Mouse (Mus musculus): ENCODE data around the gene Pex6. TPM values are rescaled to one million over a fixed set of nuclear protein-coding genes. Genes with fewer than 3 reads are reported as not detected.

The Pex6 gene
- total RNA-seq, 2 experiments from 2014 or later = 64.1 to 70.7 TPM

GRCm38 (mm10) chr17:46699245-46699644 is 12.0 kb upstream of the Pex6 start:
- DNase-seq (ENCODE audit: low spot score in 2 of 2) = no peak

DNA sequence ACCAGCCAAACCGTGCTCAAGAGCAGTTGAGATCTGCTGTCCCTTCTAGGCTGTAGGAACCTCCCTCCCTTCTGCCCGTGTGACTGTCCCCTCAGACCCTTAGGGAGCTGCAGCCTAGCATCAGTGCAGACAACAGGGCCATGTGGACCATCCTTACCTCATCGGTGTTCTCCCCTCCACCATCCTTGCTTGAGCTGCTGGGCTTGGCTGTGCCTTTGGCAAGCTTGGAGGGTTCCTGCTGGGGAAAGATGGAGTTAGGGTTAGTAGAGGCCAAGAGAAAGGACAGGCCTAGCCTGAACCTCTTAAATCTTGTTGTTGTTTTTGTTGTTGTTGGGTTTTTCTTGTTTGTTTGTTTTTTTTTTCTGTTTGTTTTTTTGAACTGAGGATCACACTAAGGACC is 11.4 kb upstream of the Pex6 start:
- no peak for DNase-seq (ENCODE audit: low spot score in 2 of 2)

DNA sequence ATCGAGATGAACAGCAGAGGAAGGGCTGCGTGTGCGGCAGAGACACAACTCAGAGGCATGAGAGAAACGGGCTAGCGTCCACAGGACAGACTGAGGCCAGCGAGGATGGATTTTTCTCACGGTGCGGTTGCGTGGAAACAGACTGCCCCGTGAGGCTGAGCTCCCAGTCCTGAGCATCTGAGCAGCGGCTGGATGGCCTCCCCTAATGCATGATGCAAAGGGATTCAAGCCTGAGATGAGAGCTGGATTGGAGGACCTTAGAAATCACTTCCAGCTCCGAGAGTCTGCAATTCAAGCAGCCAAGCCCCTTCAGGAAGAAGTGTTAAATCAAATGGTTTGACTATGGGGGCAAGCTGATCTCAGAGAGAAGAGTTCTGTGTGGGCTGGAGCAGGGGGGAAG is 9.8 kb upstream of the Pex6 start:
- no peak for DNase-seq (ENCODE audit: low spot score in 2 of 2)

- no peak for DNase-seq (ENCODE audit: low spot score in 2 of 2)
These were observed 9.2 kb upstream of the Pex6 start for GRCm38 (mm10) chr17:46702100-46702499.

DNA sequence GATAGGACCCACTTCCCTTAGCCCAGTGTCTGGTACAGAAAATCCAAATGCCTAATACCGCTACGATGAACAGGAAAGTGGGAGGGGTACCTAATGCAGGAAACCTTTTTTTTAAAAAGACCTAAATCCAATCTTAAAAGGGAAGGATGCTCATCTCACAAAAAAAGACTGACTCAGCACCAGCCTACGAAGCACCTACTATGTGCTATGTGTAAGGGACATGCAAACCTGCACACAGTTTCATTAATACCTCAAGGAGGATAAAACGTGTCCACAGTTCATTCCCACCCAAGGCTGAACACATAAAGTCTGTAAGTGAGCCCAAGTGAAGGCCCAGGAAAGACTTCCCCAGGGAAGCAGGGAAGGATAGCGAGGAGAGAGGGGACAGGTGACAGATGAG is 8.8 kb upstream of the Pex6 start:
- no peak for DNase-seq (ENCODE audit: low spot score in 2 of 2)

- no peak for DNase-seq (ENCODE audit: low spot score in 2 of 2)
These were observed 7.0 kb upstream of the Pex6 start for GRCm38 (mm10) chr17:46703971-46704886.

- peak; percentile 90 for DNase-seq (ENCODE audit: low spot score in 2 of 2)
These were observed 6.1 kb upstream of the Pex6 start, which contains the start of gene Ppp2r5d for GRCm38 (mm10) chr17:46704887-46705835. Gene Ppp2r5d, minus strand, starts transcription at chr17:46705111.

DNA sequence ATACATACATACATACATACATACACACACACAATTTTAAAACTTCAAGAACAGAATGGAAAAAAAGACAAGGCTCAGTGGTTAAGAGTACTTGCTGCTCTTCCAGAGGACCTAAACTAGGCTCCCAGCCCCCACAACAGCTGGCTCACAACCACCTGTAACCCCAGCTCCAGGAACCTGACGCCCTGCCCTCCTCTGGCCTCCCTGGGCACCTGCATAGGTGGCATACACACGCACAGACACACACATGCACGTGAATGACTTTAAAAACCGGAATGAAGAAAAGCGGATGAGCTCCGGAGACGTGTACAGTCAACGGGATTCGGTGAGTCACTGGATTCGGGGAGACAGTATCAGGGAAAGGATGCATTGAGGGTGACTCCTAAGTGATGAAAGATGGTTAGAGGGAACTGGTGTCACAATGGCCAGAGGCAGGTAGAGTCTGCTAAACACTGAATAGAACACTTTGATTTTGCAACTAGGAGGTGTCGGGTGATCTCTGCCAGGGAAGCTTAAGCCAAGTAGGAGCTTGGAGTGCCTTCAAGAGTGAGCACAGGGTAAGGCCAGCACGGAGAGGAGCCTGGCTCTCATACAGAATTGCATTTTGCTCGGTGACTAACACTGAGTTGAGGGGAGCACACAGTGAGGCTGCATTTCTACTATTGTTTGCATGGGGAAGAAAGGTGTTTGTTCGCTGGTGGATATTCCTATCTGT is 4.7 kb upstream of the Pex6 start:
- DNase-seq (ENCODE audit: low spot score in 2 of 2) = no peak

DNA sequence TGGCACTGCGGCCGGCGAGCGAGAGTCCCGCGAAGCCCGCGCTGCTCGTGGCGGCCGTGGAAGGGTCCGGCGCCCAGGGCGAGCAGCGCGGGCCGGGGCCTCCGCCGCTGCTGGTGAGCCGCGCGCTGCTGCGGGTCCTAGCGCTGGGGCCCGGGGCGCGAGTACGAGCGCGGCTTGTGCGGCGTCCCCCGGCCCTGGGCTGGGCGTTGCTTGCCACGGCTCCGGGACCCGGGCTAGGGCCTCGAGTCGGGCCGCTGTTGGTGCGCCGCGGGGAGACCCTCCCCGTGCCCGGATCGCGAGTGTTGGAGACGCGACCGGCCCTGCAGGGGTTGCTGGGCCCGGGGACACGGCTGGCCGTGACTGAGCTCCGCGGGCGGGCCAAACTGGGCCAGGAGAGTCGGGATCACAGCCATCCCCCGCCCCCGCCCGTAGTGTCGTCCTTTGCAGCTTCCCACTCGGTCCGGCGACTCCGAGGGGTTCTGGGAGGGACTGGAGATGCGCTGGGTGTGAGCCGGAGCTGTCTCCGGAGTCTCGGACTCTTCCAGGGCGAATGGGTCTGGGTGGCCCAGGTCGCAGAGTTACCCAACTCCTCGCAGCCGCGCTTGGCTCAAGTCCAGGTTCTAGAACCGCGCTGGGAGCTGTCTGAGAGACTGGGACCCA is 479 bp downstream of the Pex6 start:
- peak; percentile 66 to 71 for DNase-seq (ENCODE audit: low spot score in 2 of 2)

DNA sequence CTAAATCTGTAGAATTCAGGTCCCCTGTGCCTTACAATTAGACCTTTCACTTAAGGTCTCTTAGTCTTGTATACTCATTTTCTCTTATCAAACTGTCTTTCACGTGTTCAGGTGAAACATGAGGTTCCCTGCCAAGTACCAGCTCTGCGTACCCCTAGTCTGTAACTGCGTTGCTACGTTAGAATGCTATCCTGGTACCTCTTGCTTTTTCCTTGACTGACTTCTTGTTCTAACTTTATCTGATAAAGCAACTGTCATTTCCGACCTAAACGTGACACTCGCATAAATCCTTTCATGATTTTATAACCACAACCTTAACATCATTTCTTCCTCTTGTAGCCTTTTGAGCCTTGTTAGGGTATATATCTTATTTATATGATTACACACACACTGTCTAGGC is 1.2 kb downstream of the Pex6 start:
- DNase-seq (ENCODE audit: low spot score in 2 of 2) = no peak

- no peak for DNase-seq (ENCODE audit: low spot score in 2 of 2)
These were observed 2.6 kb downstream of the Pex6 start for GRCm38 (mm10) chr17:46713849-46714248.

DNA sequence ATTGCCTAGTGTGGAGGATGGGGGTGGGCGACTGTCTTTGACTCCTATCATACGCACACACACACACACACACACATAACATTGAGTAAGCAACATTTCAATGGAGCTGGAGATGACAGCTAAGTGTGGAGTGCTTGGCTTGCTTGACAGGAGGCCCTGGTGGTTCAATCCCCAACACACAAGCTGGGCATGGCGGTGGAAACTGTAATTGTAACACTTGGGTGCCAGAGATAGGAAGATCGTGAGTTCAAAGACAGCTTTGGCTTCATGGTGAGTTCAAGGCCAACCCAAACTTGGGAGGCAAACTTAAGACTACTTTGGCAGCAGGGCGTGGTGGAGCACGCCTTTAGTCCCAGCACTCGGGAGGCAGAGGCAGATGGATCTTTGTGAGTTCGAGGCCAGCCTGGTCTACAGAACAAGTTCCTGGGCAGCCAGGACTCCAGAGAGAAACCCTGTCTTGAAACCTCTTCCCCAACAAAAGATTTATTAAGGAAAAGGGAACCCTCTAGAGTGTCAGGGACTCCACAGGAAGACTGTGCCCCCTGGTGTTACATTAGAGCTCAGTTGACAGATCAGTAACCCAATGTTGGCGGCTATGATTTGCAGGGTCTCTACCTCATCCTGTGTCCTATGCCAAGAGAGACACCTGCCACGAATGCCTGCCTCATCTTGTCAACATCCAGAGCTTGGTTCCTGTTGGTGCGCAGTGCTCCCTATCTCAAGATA is 3.7 kb downstream of the Pex6 start:
- no peak for DNase-seq (ENCODE audit: low spot score in 2 of 2)

DNA sequence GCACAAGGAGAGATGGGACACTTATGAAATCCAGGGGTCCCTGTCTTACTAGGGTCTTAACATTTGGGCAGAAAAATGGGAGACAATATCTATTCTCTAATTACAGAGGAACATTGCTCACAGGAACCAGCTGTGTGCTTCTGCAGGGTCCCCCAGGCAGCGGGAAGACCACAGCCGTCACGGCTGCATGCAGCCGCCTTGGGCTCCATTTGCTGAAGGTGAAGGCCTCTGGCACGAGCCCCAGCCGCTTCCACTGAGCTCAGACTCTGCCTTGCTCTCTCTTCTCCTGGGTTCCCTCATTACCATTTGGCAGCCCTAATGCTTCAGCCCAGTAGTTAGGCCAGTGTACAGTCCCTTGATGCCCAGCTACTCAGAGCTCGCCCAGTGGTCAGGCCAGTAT is 9.8 kb downstream of the Pex6 start:
- no peak for DNase-seq (ENCODE audit: low spot score in 2 of 2)

GRCm38 (mm10) chr17:46724477-46725084 is 13.3 kb downstream of the Pex6 start:
- no peak for DNase-seq (ENCODE audit: low spot score in 2 of 2)

DNA sequence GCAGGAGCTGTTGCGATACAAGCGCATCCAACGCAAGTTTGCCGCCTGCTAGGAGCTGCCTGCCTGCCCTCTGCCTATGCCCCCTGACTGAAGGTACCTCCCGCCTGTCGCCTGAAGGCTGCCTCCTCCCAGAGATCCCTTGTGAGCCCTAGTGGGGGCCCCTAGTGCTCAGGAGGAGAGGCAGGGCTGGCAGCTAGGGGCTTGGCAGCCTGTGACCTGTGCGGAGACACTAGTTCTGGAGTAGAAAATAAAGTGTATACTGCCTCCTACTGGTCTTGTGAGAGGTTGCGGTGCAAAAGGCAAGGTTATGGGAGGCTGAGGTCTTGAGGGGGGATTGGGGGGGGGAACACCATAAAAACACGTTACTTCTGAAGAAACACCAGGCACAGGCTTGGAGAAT is 14.0 kb downstream of the Pex6 start:
- no peak for DNase-seq (ENCODE audit: low spot score in 2 of 2)

DNA sequence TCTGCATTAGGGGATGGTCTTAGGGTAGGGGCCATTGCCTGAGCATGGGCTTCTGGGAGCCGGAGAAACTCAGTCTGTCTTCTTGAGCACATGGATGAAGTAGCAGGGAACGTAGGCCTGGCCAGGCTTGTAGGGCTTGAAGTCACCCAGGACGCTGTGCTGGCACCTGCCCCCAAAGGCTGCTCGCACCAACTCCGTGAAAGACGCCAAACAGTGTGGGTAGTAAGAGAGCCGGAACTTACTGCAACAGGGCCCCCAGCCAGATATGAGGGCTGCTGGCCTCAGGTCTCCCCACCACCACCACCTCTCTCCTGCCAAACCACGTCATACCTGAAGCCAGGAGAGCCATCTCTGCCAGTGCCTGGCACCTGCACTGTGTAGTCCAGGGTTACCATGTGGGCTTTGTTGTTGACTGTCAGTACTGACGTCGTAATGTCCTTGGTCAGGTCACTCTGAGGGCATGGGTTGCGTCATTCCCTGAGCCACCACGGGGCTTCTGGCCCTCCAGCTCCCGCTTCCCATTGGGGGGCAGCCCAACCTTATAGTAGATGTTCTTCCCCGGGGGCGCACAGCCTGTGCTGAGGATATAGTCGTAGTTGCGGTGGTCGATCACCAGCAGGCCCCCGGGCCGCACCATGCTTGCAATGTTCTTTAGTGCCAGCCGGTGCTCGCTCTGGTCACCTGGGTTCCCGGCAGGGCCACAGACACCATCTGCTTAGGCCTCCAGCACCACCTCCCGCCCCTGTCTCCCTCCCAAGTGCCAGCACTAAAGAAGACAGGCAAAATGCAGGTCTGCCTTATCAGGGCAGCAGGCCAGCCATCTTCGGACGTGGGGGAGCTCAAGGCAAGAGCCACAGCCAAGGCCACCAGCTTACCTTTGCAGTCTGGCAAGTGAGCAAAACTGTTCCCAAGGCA is 14.7 kb downstream of the Pex6 start:
- no peak for DNase-seq (ENCODE audit: low spot score in 2 of 2)

- DNase-seq (ENCODE audit: low spot score in 2 of 2) = no peak
These were observed 16.0 kb downstream of the Pex6 start for GRCm38 (mm10) chr17:46727271-46727670.

DNA sequence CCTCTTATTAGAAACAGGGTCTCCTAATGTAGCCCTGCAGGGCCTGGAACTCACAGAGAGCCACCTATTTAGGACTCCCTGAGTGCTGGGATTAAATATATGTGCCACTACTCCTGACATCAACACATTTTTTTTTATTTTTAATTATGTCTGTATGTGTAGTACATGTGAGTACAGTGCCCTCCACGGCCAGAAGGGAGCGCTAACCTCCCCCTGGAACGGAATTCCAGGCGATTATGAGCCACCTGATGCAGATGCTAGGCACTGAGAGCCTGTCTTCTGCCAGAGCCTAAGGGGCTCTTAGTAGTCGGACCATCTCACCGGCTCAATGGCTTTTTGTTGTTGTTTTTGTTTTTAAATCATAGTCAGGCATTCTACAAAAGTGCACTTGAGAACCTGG is 16.8 kb downstream of the Pex6 start:
- DNase-seq (ENCODE audit: low spot score in 2 of 2) = no peak

All from adrenal gland, adult 18-20 months (tissue).